Mouse (Mus musculus): ENCODE data around the gene Ip6k2. TPM values are rescaled to one million over a fixed set of nuclear protein-coding genes. Genes with fewer than 3 reads are reported as not detected.

The Ip6k2 gene
- polyA plus RNA-seq, 1 experiment from 2014 or later, result 320 TPM

- Histone ChIP-seq H3K36me3 (ENCODE audit: control insufficient read depth, insufficient read depth, low read length) (peaks cover 59% of the 10 kb centered on the region), H3K9ac (replicated peaks; ENCODE audit: low read depth, low read length) (no peak overlapping the region)
- WGBS, result 7% methylated on average over 41 of the region's 46 CpGs
These were observed 49.0 kb downstream of the Ip6k2 start for GRCm38 (mm10) chr9:108832390-108833108.

GRCm38 (mm10) chr9:108842989-108843388, 59.4 kb downstream of the Ip6k2 start:
- WGBS, result 23% methylated on average over 14 of the region's 14 CpGs
- Histone ChIP-seq H3K4me2 (ENCODE audit: low read depth, low read length) (no peak overlapping the region), H3K36me3 (ENCODE audit: control insufficient read depth, insufficient read depth, low read length) (peaks cover 75% of the 10 kb centered on the region), H3K9me3 (ENCODE audit: control insufficient read depth, low read length) (no peaks in the 10 kb centered on the region), H3K9ac (replicated peaks; ENCODE audit: low read depth, low read length) (no peak overlapping the region), H3K4me1 (ENCODE audit: control insufficient read depth, insufficient read depth, low read length) (no peaks in the 10 kb centered on the region), H3K4me3 (ENCODE audit: low read depth, low read length) (no peak overlapping the region), H3K27me3 (ENCODE audit: control insufficient read depth, insufficient read depth, low read length) (no peaks in the 10 kb centered on the region), H3K27ac (ENCODE audit: low read depth, low read length) (no peak overlapping the region)
- ATAC-seq (ENCODE audit: low read depth), result no peak

More at GRCm38 (mm10) chr9:108832390-108833108, 49.0 kb downstream of the Ip6k2 start:
- Histone ChIP-seq H3K27me3 (ENCODE audit: control insufficient read depth, insufficient read depth, low read length) (no peaks in the 10 kb centered on the region; the same call in 1 of the 2 replicates), H3K4me2 (ENCODE audit: low read depth, low read length) (peak overlapping the region; percentile 52), H3K9me3 (ENCODE audit: control insufficient read depth, low read length) (no peaks in the 10 kb centered on the region), H3K27ac (ENCODE audit: low read depth, low read length) (no peak overlapping the region), H3K4me3 (ENCODE audit: low read depth, low read length) (peak overlapping the region; percentile 23), H3K4me1 (ENCODE audit: control insufficient read depth, insufficient read depth, low read length) (peaks cover 37% of the 10 kb centered on the region)
- ATAC-seq (ENCODE audit: low read depth), result peak; percentile 93

GRCm38 (mm10) chr9:108845390-108845789, 61.8 kb downstream of the Ip6k2 start:
- no peak overlapping the region for H3K27ac ChIP-seq (ENCODE audit: low read depth, low read length)
- 75% methylated on average over 5 of the region's 5 CpGs for WGBS
- no peak overlapping the region for H3K4me2 ChIP-seq (ENCODE audit: low read depth, low read length)
- H3K9me3 ChIP-seq (ENCODE audit: control insufficient read depth, low read length), result no peaks in the 10 kb centered on the region
- H3K4me3 ChIP-seq (ENCODE audit: low read depth, low read length), result no peak overlapping the region
- peaks cover 74% of the 10 kb centered on the region for H3K36me3 ChIP-seq (ENCODE audit: control insufficient read depth, insufficient read depth, low read length)
- no peaks in the 10 kb centered on the region for H3K4me1 ChIP-seq (ENCODE audit: control insufficient read depth, insufficient read depth, low read length)
- no peak for ATAC-seq (ENCODE audit: low read depth)
- H3K9ac ChIP-seq (replicated peaks; ENCODE audit: low read depth, low read length), result no peak overlapping the region
- H3K27me3 ChIP-seq (ENCODE audit: control insufficient read depth, insufficient read depth, low read length), result no peaks in the 10 kb centered on the region

- H3K4me1 ChIP-seq (ENCODE audit: control insufficient read depth, insufficient read depth, low read length), result no peaks in the 10 kb centered on the region
- H3K9ac ChIP-seq (replicated peaks; ENCODE audit: low read depth, low read length), result no peak overlapping the region
- no peak overlapping the region for H3K27ac ChIP-seq (ENCODE audit: low read depth, low read length)
- no peaks in the 10 kb centered on the region for H3K9me3 ChIP-seq (ENCODE audit: control insufficient read depth, low read length)
- 85% methylated on average over 4 of the region's 4 CpGs for WGBS
- peaks cover 61% of the 10 kb centered on the region for H3K36me3 ChIP-seq (ENCODE audit: control insufficient read depth, insufficient read depth, low read length)
- ATAC-seq (ENCODE audit: low read depth), result no peak
- H3K27me3 ChIP-seq (ENCODE audit: control insufficient read depth, insufficient read depth, low read length), result no peaks in the 10 kb centered on the region
- H3K4me2 ChIP-seq (ENCODE audit: low read depth, low read length), result no peak overlapping the region
- no peak overlapping the region for H3K4me3 ChIP-seq (ENCODE audit: low read depth, low read length)
These were observed 63.8 kb downstream of the Ip6k2 start for GRCm38 (mm10) chr9:108847374-108847773.

GRCm38 (mm10) chr9:108848419-108848818, 64.8 kb downstream of the Ip6k2 start:
- no peak for ATAC-seq (ENCODE audit: low read depth)
- H3K4me3 ChIP-seq (ENCODE audit: low read depth, low read length), result no peak overlapping the region
- no peak overlapping the region for H3K9ac ChIP-seq (replicated peaks; ENCODE audit: low read depth, low read length)
- H3K27ac ChIP-seq (ENCODE audit: low read depth, low read length), result no peak overlapping the region
- H3K4me2 ChIP-seq (ENCODE audit: low read depth, low read length), result no peak overlapping the region
- WGBS, result 82% methylated on average over 17 of the region's 17 CpGs
- H3K4me1 ChIP-seq (ENCODE audit: control insufficient read depth, insufficient read depth, low read length), result peaks cover 4% of the 10 kb centered on the region; the same call in 1 of the 2 replicates
- H3K9me3 ChIP-seq (ENCODE audit: control insufficient read depth, low read length), result no peaks in the 10 kb centered on the region
- peaks cover 51% of the 10 kb centered on the region for H3K36me3 ChIP-seq (ENCODE audit: control insufficient read depth, insufficient read depth, low read length)
- no peaks in the 10 kb centered on the region for H3K27me3 ChIP-seq (ENCODE audit: control insufficient read depth, insufficient read depth, low read length)

- no peak for ATAC-seq (ENCODE audit: low read depth)
- Histone ChIP-seq H3K4me1 (ENCODE audit: control insufficient read depth, insufficient read depth, low read length) (peaks cover 10% of the 10 kb centered on the region; the same call in 1 of the 2 replicates), H3K27ac (ENCODE audit: low read depth, low read length) (peak within 1 kb of the TSS; percentile 74), H3K4me2 (ENCODE audit: low read depth, low read length) (peak within 1 kb of the TSS; percentile 78), H3K36me3 (ENCODE audit: control insufficient read depth, insufficient read depth, low read length) (peaks cover 27% of the 10 kb centered on the region), H3K9ac (replicated peaks; ENCODE audit: low read depth, low read length) (peak within 1 kb of the TSS; percentile 74), H3K4me3 (ENCODE audit: low read depth, low read length) (peak within 1 kb of the TSS; percentile 68), H3K9me3 (ENCODE audit: control insufficient read depth, low read length) (no peaks in the 10 kb centered on the region), H3K27me3 (ENCODE audit: control insufficient read depth, insufficient read depth, low read length) (no peaks in the 10 kb centered on the region)
- 89% methylated on average over 3 of the region's 3 CpGs for WGBS
These were observed 69.4 kb downstream of the Ip6k2 start, which contains the start of gene Slc26a6 for GRCm38 (mm10) chr9:108852976-108853375. Slc26a6 (plus strand) TSS chr9:108853283.

GRCm38 (mm10) chr9:108853635-108854240, 70.1 kb downstream of the Ip6k2 start:
- H3K27me3 ChIP-seq (ENCODE audit: control insufficient read depth, insufficient read depth, low read length), result no peaks in the 10 kb centered on the region
- WGBS, result 3% methylated on average over 25 of the region's 25 CpGs
- H3K9ac ChIP-seq (replicated peaks; ENCODE audit: low read depth, low read length), result peak overlapping the region; percentile 74
- H3K4me3 ChIP-seq (ENCODE audit: low read depth, low read length), result peak overlapping the region; percentile 68
- H3K4me2 ChIP-seq (ENCODE audit: low read depth, low read length), result peak overlapping the region; percentile 78
- peak overlapping the region; percentile 74 for H3K27ac ChIP-seq (ENCODE audit: low read depth, low read length)
- H3K9me3 ChIP-seq (ENCODE audit: control insufficient read depth, low read length), result no peaks in the 10 kb centered on the region
- H3K4me1 ChIP-seq (ENCODE audit: control insufficient read depth, insufficient read depth, low read length), result peaks cover 10% of the 10 kb centered on the region; the same call in 1 of the 2 replicates
- peaks cover 27% of the 10 kb centered on the region for H3K36me3 ChIP-seq (ENCODE audit: control insufficient read depth, insufficient read depth, low read length)
- peak; percentile 94 for ATAC-seq (ENCODE audit: low read depth)

GRCm38 (mm10) chr9:108854241-108854696, 70.7 kb downstream of the Ip6k2 start:
- no peaks in the 10 kb centered on the region for H3K9me3 ChIP-seq (ENCODE audit: control insufficient read depth, low read length)
- H3K27ac ChIP-seq (ENCODE audit: low read depth, low read length), result peak overlapping the region; percentile 74
- 0% methylated on average over 28 of the region's 28 CpGs for WGBS
- H3K27me3 ChIP-seq (ENCODE audit: control insufficient read depth, insufficient read depth, low read length), result no peaks in the 10 kb centered on the region
- H3K4me1 ChIP-seq (ENCODE audit: control insufficient read depth, insufficient read depth, low read length), result peaks cover 10% of the 10 kb centered on the region; the same call in 1 of the 2 replicates
- H3K36me3 ChIP-seq (ENCODE audit: control insufficient read depth, insufficient read depth, low read length), result peaks cover 22% of the 10 kb centered on the region
- H3K4me2 ChIP-seq (ENCODE audit: low read depth, low read length), result peak overlapping the region; percentile 78
- H3K4me3 ChIP-seq (ENCODE audit: low read depth, low read length), result peak overlapping the region; percentile 68
- peak overlapping the region; percentile 74 for H3K9ac ChIP-seq (replicated peaks; ENCODE audit: low read depth, low read length)
- ATAC-seq (ENCODE audit: low read depth), result peak; percentile 83

GRCm38 (mm10) chr9:108855335-108855734, 71.7 kb downstream of the Ip6k2 start:
- peaks cover 10% of the 10 kb centered on the region; the same call in 1 of the 2 replicates for H3K4me1 ChIP-seq (ENCODE audit: control insufficient read depth, insufficient read depth, low read length)
- 60% methylated on average over 5 of the region's 5 CpGs for WGBS
- H3K4me2 ChIP-seq (ENCODE audit: low read depth, low read length), result peak overlapping the region; percentile 78; the same call in 1 of the 2 replicates
- no peak overlapping the region; the same call in 1 of the 2 replicates for H3K4me3 ChIP-seq (ENCODE audit: low read depth, low read length)
- no peak overlapping the region for H3K27ac ChIP-seq (ENCODE audit: low read depth, low read length)
- no peaks in the 10 kb centered on the region for H3K9me3 ChIP-seq (ENCODE audit: control insufficient read depth, low read length)
- no peak for ATAC-seq (ENCODE audit: low read depth)
- H3K27me3 ChIP-seq (ENCODE audit: control insufficient read depth, insufficient read depth, low read length), result no peaks in the 10 kb centered on the region
- H3K36me3 ChIP-seq (ENCODE audit: control insufficient read depth, insufficient read depth, low read length), result peaks cover 28% of the 10 kb centered on the region
- H3K9ac ChIP-seq (replicated peaks; ENCODE audit: low read depth, low read length), result no peak overlapping the region

All from neural tube, embryonic 14.5 days (tissue).